Mouse (Mus musculus): ENCODE results near the gene Zcwpw1.
"Not testable (repeated sequence)": the region's sequence is repeated elsewhere in the genome, so short reads cannot be mapped to it uniquely, and the experiment has no call there.

Gene Zcwpw1

GRCm38 (mm10) chr5:137835966-137836520, 48.4 kb downstream of the Zcwpw1 start, which contains the start of gene Pilra:
Gene Pilra (minus strand): TSS chr5:137836281.
- not testable (repeated sequence) for DNase-seq (ENCODE audit: low spot score)

DNA sequence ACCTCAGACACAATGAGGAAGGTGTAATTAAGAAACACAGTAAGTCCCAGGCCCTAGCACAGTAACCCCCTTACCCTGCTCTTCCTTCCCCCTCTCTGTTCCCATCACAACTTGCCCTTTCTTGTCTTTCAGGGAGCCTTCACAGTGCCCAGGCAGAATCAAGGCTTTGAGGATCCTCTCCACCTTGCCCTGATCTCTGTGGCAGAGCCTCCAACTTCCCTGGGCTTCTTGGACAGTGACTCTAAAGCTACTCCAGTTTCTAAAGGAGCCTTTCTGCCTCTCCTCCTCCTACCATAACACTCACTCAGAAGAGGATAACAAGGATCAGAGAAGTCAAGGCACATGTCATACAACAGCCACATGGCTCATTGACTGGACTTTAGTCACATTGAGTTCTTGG, 49.0 kb downstream of the Zcwpw1 start:
- no peak for DNase-seq (ENCODE audit: low spot score)

DNA sequence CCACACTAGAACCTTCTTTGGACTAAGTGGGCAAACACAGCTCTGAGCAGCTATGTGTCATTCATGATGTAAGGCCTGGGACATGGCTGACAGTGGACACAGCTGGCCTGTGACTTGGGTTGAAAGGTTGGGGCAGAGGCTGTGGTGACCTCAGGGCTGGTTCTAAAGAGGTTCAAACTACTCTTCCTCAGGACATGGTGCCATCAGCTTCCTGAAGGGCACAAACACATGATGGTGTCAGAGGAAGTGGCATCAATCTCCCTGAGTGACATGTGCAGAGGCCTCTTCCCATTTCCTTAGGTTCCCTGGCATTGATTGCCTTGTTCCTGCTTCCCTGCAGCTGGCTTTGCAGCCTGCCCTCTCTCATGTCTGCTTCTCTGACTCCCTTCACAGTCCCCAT, 49.5 kb downstream of the Zcwpw1 start:
- not testable (repeated sequence) for DNase-seq (ENCODE audit: low spot score)

DNA sequence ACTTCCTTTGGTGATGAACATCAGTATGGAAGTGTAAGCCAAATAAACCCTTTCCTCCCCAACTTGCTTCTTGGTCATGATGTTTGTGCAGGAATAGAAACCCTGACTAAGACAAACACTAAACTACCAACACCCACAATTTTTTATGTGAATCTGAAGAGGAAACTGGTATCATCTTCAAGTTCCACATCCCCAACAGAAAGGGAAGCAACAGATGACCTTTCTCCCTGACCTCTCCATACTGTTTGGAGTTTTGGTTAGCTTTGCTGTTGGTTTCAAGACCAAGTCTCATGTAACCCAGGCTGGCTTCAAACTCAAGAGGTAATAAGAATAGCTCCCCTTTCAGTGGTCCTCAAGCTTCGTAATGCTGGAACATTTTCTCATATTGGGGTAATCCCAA, 62.7 kb downstream of the Zcwpw1 start:
- DNase-seq (ENCODE audit: low spot score) = not testable (repeated sequence)

DNA sequence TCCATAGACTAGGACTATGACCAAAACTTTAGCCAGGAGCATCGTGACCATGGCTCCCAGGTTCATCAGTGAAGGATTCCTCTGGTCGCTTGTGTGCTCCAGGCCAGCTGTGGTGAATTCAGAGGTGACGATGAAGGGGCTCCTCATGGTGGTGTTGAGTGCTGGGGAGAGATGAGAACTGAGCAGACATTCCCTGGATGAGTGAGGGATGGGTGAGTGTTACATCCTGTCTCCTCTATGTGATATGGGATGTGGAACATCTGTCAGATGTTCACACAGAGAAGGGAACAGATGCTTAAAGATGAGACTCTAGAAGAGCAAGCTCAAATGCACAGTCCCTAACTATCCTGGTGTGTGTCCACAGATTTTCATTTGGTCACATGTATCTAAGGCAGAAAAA, 67.3 kb downstream of the Zcwpw1 start:
- not testable (repeated sequence) for DNase-seq (ENCODE audit: low spot score)

DNA sequence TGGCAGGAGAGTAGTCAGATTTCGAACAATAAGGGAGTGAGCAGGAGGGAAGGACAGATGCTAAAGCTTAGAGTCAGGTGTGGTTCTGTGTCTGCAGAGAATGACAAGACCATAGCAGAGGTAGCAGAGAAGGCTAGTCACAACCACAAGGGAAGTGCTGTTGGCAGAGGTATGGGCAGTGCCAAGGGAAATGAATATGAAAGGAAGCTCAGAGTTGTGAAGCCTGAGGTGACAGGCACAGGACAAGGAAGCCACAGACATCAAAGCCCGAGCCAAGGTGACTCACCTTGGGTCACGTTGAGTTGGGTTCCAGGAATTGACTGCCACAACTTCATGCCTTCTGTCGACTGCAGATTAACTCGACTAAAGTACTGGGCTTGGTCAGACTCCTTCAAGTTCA, 69.3 kb downstream of the Zcwpw1 start:
- DNase-seq (ENCODE audit: low spot score) = peak; percentile 77

GRCm38 (mm10) chr5:137857960-137858710, 70.5 kb downstream of the Zcwpw1 start, which contains the start of gene Pilrb1:
Gene Pilrb1 (minus strand): TSS chr5:137858106.
- DNase-seq (ENCODE audit: low spot score) = not testable (repeated sequence)

- not testable (repeated sequence) for DNase-seq (ENCODE audit: low spot score)
Observed at GRCm38 (mm10) chr5:137864008-137864407, 76.4 kb downstream of the Zcwpw1 start.

DNA sequence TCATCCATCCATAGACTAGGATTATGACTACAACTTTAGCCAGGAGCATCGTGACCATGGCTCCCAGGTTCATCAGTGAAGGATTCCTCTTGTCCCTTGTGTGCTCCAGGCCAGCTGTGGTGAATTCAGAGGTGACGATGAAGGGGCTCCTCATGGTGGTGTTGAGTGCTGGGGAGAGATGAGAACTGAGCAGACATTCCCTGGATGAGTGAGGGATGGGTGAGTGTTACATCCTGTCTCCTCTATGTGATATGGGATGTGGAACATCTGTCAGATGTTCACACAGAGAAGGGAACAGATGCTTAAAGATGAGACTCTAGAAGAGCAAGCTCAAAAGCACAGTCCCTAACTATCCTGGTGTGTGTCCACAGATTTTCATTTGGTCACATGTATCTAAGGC, 81.0 kb downstream of the Zcwpw1 start:
- not testable (repeated sequence) for DNase-seq (ENCODE audit: low spot score)

GRCm38 (mm10) chr5:137871644-137872380, 84.2 kb downstream of the Zcwpw1 start, which contains the start of gene Pilrb2:
Gene Pilrb2 (minus strand): TSS chr5:137871815.
- not testable (repeated sequence) for DNase-seq (ENCODE audit: low spot score)

All from T-cell, adult 2 months (primary cell).